Mouse (Mus musculus): ENCODE measurements around the gene Trnp1. TPM values are rescaled to one million over a fixed set of nuclear protein-coding genes. Genes with fewer than 3 reads are reported as not detected.
"Not testable (repeated sequence)": the region's sequence is repeated elsewhere in the genome, so short reads cannot be mapped to it uniquely, and the experiment has no call there.

Trnp1 gene
- polyA plus RNA-seq, 1 experiment from 2014 or later: 0.21 TPM

GRCm38 (mm10) chr4:133518601-133519368 is 20.4 kb upstream of the Trnp1 start, which contains the start of gene Kdf1:
Kdf1 (plus strand) TSS chr4:133518963.
- no peak for DNase-seq (ENCODE audit: low spot score)
- no peak within 1 kb of the TSS for H3K27ac ChIP-seq (ENCODE audit: low read depth, low read length)
- WGBS: 6% methylated on average over 63 of the region's 69 CpGs

DNA sequence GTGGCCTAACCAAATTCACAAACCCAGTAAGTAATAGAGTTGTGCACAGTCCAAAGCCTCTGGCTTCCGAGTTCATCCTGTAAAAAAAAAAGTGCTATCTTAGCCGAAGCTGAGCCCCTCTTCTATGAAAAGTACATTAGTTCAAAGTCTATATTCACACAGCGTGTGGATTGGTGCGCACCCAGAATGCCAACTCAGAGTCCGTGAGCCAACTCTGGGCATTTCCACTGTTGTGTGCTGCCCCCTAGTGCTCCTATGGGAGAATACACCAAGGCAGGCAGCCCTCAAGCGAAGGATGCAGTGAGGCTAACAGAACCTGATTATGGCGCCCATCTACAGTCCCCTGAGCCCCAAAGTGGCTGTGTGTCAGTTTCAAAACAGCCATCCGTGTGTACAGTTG is 14.6 kb upstream of the Trnp1 start:
- Histone ChIP-seq H3K9me3 (ENCODE audit: control insufficient read depth, low read length) (no peaks in the 10 kb centered on the region), H3K4me2 (no peak overlapping the region), H3K9ac (ENCODE audit: low read depth, low read length) (no peak overlapping the region), H3K27ac (ENCODE audit: low read depth, low read length) (no peak overlapping the region), H3K27me3 (replicated peaks; ENCODE audit: control insufficient read depth, insufficient read depth, low read length) (peaks cover 24% of the 10 kb centered on the region), H3K4me1 (replicated peaks; ENCODE audit: control insufficient read depth, insufficient read depth, low read length) (no peaks in the 10 kb centered on the region), H3K36me3 (ENCODE audit: control insufficient read depth, insufficient read depth, low read length) (no peaks in the 10 kb centered on the region), H3K4me3 (ENCODE audit: low read depth, low read length) (no peak overlapping the region)
- DNase-seq (ENCODE audit: low spot score): peak; percentile 68
- 15% methylated on average over 8 of the region's 8 CpGs for whole genome bisulfite sequencing
- ATAC-seq (replicated peaks; ENCODE audit: low FRiP score): peak; percentile 47; the same call in 1 of the 2 replicates

More at GRCm38 (mm10) chr4:133518601-133519368, 20.4 kb upstream of the Trnp1 start, which contains the start of gene Kdf1:
- H3K9me3 ChIP-seq (ENCODE audit: control insufficient read depth, low read length): no peaks in the 10 kb centered on the region
- peak within 1 kb of the TSS; percentile 57 for H3K4me3 ChIP-seq (ENCODE audit: low read depth, low read length)
- peak within 1 kb of the TSS; percentile 75 for H3K4me2 ChIP-seq
- H3K27me3 ChIP-seq (replicated peaks; ENCODE audit: control insufficient read depth, insufficient read depth, low read length): peaks cover 51% of the 10 kb centered on the region
- peak within 1 kb of the TSS; percentile 49; the same call in 1 of the 2 replicates for H3K9ac ChIP-seq (ENCODE audit: low read depth, low read length)
- H3K4me1 ChIP-seq (replicated peaks; ENCODE audit: control insufficient read depth, insufficient read depth, low read length): peaks cover 7% of the 10 kb centered on the region
- H3K36me3 ChIP-seq (ENCODE audit: control insufficient read depth, insufficient read depth, low read length): no peaks in the 10 kb centered on the region
- no peak for ATAC-seq (replicated peaks; ENCODE audit: low FRiP score)

DNA sequence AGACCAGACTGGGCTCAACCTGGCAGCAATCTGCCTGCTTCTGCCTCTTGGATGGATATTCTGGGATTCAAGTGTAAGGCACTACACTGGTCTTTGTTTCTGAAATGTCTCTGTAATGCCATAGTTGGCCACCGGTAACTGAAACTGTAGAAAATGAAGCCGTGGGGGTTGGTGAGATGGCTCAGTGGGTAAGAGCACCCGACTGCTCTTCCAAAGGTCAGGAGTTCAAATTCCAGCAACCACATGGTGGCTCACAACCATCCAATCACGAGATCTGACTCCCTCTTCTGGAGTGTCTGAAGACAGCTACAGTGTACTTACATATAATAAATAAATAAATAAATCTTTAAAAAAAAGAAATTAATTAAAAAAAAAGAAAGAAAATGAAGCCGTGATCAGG is 14.2 kb upstream of the Trnp1 start:
- WGBS: 49% methylated on average over 4 of the region's 5 CpGs
- not testable (repeated sequence) for H3K27ac ChIP-seq (ENCODE audit: low read depth, low read length); H3K4me2 ChIP-seq; H3K4me1 ChIP-seq (replicated peaks; ENCODE audit: control insufficient read depth, insufficient read depth, low read length); H3K9ac ChIP-seq (ENCODE audit: low read depth, low read length); ATAC-seq (replicated peaks; ENCODE audit: low FRiP score); H3K4me3 ChIP-seq (ENCODE audit: low read depth, low read length); H3K9me3 ChIP-seq (ENCODE audit: control insufficient read depth, low read length); H3K36me3 ChIP-seq (ENCODE audit: control insufficient read depth, insufficient read depth, low read length); DNase-seq (ENCODE audit: low spot score)
- peaks cover 26% of the 10 kb centered on the region for H3K27me3 ChIP-seq (replicated peaks; ENCODE audit: control insufficient read depth, insufficient read depth, low read length)

GRCm38 (mm10) chr4:133511050-133511449 is 12.7 kb upstream of the Trnp1 start:
- Histone ChIP-seq H3K4me1 (replicated peaks; ENCODE audit: control insufficient read depth, insufficient read depth, low read length) (no peaks in the 10 kb centered on the region), H3K36me3 (ENCODE audit: control insufficient read depth, insufficient read depth, low read length) (no peaks in the 10 kb centered on the region), H3K27ac (ENCODE audit: low read depth, low read length) (no peak overlapping the region), H3K4me3 (ENCODE audit: low read depth, low read length) (no peak overlapping the region), H3K4me2 (no peak overlapping the region), H3K9ac (ENCODE audit: low read depth, low read length) (no peak overlapping the region), H3K9me3 (ENCODE audit: control insufficient read depth, low read length) (no peaks in the 10 kb centered on the region), H3K27me3 (replicated peaks; ENCODE audit: control insufficient read depth, insufficient read depth, low read length) (peaks cover 29% of the 10 kb centered on the region)
- WGBS: 66% methylated on average over 5 of the region's 5 CpGs
- DNase-seq (ENCODE audit: low spot score) (no peak), ATAC-seq (replicated peaks; ENCODE audit: low FRiP score) (no peak)

DNA sequence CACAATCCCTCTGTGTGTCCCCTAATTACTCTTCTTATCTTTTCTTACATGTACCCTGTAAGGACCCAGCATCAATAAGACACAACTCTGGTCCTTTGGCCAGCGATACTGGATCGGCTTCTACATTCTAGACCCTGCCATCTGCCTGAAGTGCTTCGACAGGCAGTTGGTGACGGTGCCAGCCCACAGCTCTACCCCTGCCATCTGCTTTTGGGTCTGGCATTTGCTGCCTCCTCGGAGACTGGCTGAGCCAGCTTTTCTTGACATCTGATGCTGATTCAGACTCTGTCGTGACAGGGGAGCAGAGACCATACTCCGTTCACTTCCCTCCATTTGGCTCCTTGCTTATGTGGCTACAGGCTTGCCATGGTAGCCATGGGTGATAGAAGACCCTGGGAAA is 10.6 kb upstream of the Trnp1 start:
- Histone ChIP-seq H3K27ac (ENCODE audit: low read depth, low read length) (no peak overlapping the region), H3K27me3 (replicated peaks; ENCODE audit: control insufficient read depth, insufficient read depth, low read length) (peaks cover 48% of the 10 kb centered on the region), H3K4me2 (no peak overlapping the region), H3K36me3 (ENCODE audit: control insufficient read depth, insufficient read depth, low read length) (no peaks in the 10 kb centered on the region), H3K4me3 (ENCODE audit: low read depth, low read length) (no peak overlapping the region), H3K4me1 (replicated peaks; ENCODE audit: control insufficient read depth, insufficient read depth, low read length) (no peaks in the 10 kb centered on the region), H3K9me3 (ENCODE audit: control insufficient read depth, low read length) (no peaks in the 10 kb centered on the region), H3K9ac (ENCODE audit: low read depth, low read length) (no peak overlapping the region)
- no peak for DNase-seq (ENCODE audit: low spot score)
- ATAC-seq (replicated peaks; ENCODE audit: low FRiP score): no peak
- 77% methylated on average over 7 of the region's 7 CpGs for WGBS

DNA sequence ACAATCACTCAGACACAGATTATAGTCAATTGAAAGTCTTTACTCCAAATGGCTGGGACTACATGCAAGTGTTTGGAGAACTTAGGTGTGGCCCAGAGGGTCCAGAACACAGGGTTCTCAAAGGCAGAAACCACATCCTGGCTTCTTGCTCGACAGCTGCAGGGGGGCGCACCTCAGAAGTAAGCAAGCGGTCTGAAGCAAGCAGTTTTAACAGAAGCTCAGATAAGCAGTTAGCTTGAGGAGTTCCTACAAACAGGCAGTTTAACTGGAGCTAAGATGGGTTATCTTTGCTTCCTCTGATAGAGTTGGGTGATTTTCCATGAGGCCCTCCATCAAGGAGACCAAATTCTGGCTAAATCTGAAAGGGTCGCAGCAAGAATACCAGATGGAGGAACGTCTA is 8.2 kb upstream of the Trnp1 start:
- WGBS: 44% methylated on average over 5 of the region's 5 CpGs

DNA sequence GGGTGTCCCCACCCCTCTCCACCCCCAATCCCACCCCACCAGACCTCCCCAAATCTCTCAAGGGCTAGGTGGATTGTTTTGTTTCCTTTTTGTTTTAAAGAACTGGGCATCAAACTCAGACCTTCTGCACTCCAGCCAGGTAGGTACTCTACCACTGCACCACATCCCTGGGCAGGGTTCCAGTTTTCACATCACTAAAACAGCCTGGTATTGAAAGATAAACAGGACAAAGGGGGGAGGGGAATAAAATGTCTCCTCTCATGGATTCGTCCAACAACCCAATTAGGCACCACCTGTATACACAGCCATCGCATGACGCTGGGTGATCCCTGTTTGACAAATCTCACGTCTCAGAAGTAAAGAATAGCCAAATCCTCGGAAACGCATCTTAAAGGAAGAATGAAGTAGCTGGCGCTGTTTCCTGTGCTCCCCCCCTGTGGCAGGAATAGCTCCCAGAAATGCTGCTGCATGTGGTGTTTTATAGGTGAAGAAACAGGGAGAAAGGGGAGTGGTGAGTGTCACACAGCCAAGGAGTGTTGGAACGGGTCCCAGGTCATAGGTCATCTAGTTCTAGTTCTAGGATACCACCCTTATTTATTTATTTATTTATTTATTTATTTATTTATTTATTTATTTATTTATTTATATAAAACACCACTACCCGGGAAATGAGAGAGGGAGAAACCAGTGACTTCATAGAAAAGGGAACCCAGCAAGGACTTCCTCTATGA is 6.6 kb upstream of the Trnp1 start:
- H3K9me3 ChIP-seq (ENCODE audit: control insufficient read depth, low read length): no peaks in the 10 kb centered on the region
- no peak overlapping the region for H3K4me3 ChIP-seq (ENCODE audit: low read depth, low read length)
- WGBS: 54% methylated on average over 9 of the region's 9 CpGs
- peaks cover 85% of the 10 kb centered on the region for H3K27me3 ChIP-seq (replicated peaks; ENCODE audit: control insufficient read depth, insufficient read depth, low read length)
- H3K4me2 ChIP-seq: no peak overlapping the region
- DNase-seq (ENCODE audit: low spot score) (no peak), ATAC-seq (replicated peaks; ENCODE audit: low FRiP score) (no peak)
- H3K27ac ChIP-seq (ENCODE audit: low read depth, low read length): no peak overlapping the region
- no peaks in the 10 kb centered on the region for H3K36me3 ChIP-seq (ENCODE audit: control insufficient read depth, insufficient read depth, low read length)
- H3K4me1 ChIP-seq (replicated peaks; ENCODE audit: control insufficient read depth, insufficient read depth, low read length): no peaks in the 10 kb centered on the region
- H3K9ac ChIP-seq (ENCODE audit: low read depth, low read length): no peak overlapping the region

More for the DNA sequence above, 8.2 kb upstream of the Trnp1 start:
- peaks cover 69% of the 10 kb centered on the region for H3K27me3 ChIP-seq (replicated peaks; ENCODE audit: control insufficient read depth, insufficient read depth, low read length)
- no peak overlapping the region for H3K27ac ChIP-seq (ENCODE audit: low read depth, low read length)
- H3K9ac ChIP-seq (ENCODE audit: low read depth, low read length): no peak overlapping the region
- no peak for ATAC-seq (replicated peaks; ENCODE audit: low FRiP score)
- H3K36me3 ChIP-seq (ENCODE audit: control insufficient read depth, insufficient read depth, low read length): no peaks in the 10 kb centered on the region
- DNase-seq (ENCODE audit: low spot score): no peak
- no peaks in the 10 kb centered on the region for H3K9me3 ChIP-seq (ENCODE audit: control insufficient read depth, low read length)
- no peaks in the 10 kb centered on the region for H3K4me1 ChIP-seq (replicated peaks; ENCODE audit: control insufficient read depth, insufficient read depth, low read length)
- H3K4me2 ChIP-seq: no peak overlapping the region
- no peak overlapping the region for H3K4me3 ChIP-seq (ENCODE audit: low read depth, low read length)

- DNase-seq (ENCODE audit: low spot score) (no peak), ATAC-seq (replicated peaks; ENCODE audit: low FRiP score) (no peak)
- Histone ChIP-seq H3K9me3 (ENCODE audit: control insufficient read depth, low read length) (no peaks in the 10 kb centered on the region), H3K4me3 (ENCODE audit: low read depth, low read length) (no peak overlapping the region), H3K27ac (ENCODE audit: low read depth, low read length) (no peak overlapping the region), H3K36me3 (ENCODE audit: control insufficient read depth, insufficient read depth, low read length) (no peaks in the 10 kb centered on the region), H3K27me3 (replicated peaks; ENCODE audit: control insufficient read depth, insufficient read depth, low read length) (peaks cover 92% of the 10 kb centered on the region), H3K9ac (ENCODE audit: low read depth, low read length) (no peak overlapping the region), H3K4me2 (no peak overlapping the region), H3K4me1 (replicated peaks; ENCODE audit: control insufficient read depth, insufficient read depth, low read length) (no peaks in the 10 kb centered on the region)
- WGBS: 43% methylated on average over 5 of the region's 5 CpGs
Measured at GRCm38 (mm10) chr4:133504300-133504699, 6.0 kb upstream of the Trnp1 start.

Measured in liver, embryonic 11.5 days (tissue).